Mouse (Mus musculus): ENCODE measurements around the gene Tusc2.
"Not testable (repeated sequence)": the region's sequence is repeated elsewhere in the genome, so short reads cannot be mapped to it uniquely, and the experiment has no call there.

Gene Tusc2

DNA sequence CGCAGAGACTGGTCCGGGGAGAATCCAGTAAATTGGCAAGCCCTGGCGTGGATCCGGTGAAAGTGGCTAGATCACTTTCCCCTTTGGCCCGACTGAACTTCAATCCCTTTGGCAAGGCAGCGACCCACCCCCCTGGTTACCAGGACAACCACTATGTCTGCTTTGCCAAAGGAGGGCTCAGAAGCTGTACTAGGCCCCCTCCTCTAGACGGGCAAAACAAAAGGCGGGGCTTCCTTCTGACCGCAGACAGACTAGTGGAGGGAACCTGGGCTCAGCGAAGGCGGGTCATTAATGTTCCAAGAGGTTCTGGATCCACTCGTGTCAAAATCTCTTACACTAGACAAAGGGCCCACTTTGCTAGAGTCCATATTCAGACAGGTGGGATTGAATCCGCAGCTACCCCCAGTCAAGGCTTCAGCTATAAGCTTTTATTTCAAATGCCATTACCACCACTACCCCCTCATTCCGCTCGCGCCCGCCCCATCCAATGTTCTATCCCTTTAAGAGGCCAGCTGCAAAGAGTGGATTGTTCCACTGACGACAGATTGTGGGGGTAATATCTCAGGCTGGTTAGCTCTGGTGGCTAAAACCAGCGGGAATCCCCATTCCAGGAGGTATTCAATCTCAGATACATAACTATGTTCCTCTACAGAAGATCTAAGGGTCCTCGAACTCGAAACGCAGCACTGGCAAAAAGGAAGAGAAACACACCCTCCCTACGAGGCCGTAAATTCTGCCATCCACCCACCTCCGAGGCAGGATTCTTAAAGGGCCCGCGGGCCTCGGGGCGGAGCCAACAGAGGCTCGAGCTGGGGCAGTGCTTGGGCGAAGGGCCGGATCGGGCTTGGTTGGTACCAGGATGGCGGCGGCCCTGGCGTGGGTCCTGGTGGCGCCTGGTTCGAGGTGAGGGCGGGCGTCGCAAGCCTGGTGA is 5.5 kb downstream of the Tusc2 start:
- DNase-seq (ENCODE audit: low spot score in 2 of 2): peak; percentile 77 to 82

DNA sequence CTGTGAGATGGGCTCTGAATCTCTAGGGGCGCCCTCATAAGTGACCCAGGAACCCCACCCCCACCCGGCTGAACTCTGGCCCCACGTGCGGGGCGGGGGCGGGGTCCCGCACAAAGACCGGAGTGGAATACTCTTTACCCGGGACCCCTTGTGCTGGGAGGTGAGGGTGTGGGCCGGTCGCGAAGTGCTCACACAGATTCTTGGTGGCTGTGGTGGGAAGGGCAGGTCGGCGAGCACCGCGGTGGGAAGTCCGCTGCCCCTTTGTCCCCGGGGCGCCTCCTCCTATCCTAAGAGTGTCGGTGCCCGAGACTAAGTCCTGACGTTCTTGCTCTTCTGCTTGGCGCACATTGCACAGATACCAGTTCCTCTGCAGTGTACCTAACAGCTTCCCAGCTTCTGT is 6.2 kb downstream of the Tusc2 start:
- DNase-seq (ENCODE audit: low spot score in 2 of 2): no peak

DNA sequence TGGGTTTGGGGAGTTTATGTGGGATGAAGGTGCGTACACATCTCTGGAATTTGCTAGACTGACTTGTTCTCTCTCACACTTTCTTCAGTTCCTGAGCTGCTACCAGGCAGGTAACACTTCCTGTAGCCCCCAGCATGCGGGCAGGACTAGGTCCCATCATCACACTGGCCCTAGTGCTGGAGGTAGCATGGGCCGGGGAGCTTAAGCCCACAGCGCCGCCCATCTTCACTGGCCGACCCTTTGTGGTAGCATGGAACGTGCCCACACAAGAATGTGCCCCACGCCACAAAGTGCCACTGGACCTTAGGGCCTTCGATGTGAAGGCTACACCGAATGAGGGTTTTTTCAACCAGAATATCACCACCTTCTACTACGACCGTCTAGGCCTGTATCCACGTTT is 7.0 kb downstream of the Tusc2 start:
- no peak for DNase-seq (ENCODE audit: low spot score in 2 of 2)

DNA sequence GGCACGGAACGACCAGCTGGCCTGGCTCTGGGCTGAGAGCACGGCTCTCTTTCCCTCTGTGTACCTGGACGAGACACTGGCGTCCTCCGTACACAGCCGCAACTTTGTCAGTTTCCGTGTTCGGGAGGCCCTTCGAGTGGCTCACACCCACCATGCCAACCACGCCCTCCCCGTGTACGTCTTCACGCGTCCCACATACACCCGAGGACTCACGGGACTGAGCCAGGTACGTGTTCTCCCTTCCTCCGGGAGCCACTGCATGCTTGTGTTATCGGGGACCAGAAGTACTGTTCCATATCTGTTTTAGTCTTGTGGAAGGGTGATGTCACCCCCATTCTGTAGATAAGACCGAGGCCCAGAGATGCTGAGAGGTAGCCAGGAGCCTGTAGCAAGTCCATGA is 7.8 kb downstream of the Tusc2 start:
- no peak for DNase-seq (ENCODE audit: low spot score in 2 of 2)

DNA sequence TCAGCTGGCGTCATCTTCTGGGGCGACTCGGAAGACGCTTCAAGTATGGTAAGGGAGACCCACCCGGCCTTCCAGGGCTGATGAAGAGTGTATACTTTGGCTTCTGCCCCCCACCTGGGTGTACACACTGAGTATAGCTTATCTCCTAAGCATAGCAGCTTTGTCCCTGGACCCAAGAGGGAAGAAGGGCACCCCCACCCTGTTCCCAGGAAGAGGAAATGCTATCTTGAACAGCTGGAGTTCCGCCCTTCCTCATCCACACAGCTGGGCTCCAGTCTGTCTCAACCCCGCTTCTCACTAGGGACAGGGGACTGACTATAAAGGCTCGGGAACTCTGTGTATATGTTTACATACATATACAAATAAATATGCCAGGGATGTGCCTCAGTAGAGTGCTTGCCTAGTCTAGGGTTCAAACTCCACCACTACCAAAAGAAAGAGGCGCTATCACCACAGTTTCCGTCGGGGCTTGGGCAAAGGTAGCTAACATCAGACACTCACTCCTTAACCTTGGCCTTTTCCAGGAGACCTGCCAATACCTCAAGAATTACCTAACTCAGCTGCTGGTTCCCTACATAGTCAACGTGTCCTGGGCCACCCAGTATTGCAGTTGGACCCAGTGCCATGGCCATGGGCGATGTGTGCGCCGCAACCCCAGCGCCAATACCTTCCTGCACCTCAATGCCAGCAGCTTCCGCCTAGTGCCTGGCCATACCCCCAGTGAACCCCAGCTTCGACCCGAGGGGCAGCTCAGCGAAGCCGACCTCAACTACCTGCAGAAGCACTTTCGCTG is 8.7 kb downstream of the Tusc2 start:
- no peak for DNase-seq (ENCODE audit: low spot score in 2 of 2)

DNA sequence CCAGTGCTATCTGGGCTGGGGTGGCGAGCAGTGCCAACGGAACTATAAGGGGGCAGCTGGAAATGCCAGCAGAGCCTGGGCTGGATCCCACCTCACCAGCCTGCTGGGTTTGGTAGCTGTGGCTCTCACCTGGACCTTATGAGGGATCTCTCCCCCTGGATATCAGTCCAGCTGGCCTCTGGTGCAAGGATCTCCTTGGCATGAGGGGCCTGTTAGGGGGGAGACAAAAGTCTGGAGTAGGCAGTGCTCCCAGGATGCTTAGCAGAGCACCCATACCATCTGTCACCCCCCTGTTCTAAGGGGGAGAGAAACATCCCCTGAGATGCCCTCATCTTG is 9.2 kb downstream of the Tusc2 start:
- DNase-seq (ENCODE audit: low spot score in 2 of 2): no peak

DNA sequence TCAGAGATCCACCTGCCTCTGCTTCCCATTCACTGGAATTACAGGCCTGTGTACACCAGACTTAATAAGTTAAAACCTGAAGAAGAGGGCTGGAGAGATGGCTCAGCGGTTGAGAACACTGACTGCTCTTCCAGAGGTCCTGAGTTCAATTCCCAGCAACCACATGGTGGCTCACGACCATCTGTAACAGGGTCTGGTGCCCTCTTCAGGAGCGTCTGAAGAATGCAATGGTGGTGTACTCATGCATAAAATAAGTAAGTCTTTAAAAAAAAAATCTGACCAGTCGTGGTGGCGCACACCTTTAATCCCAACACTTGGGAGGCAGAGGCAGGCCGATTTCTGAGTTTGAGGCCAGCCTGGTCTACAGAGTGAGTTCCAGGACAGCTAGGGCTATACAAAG is 10.7 kb downstream of the Tusc2 start:
- DNase-seq (ENCODE audit: low spot score in 2 of 2): not testable (repeated sequence)

DNA sequence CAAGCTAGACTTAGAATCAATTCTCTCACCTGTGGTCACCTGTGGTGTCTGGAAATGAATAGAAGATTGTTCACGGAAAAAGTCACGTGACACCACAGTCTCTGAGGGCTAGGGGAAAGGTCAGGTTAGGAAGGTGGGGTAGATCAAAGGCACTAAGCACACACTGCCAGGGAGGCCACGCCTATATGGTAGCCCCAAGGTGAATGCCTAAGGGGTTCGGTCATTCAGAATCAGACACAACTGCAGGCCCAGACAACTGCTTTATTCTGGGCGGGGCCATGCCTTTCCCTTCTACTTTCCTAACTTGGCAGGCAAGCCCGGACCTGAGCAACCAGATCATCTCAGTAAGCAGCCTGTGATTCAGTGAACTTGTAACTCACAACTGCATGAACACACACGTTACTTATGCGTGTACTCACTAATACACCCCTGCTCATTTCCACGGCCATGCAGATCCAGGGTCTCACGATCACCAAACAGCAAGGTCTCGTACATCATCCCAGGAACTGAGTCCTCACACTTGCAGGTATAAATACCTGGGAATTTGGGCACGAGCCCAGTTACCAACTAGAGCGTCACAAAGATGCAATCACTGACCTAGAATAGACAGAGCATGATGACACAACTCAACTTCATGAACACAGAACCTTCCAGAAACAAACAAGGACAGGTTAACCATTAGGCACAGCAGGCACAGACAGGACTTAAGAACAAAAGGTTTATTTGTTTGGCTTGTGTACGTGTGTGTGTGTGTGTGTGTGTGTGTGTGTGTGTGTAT is 12.7 kb downstream of the Tusc2 start:
- DNase-seq (ENCODE audit: low spot score in 2 of 2): no peak

DNA sequence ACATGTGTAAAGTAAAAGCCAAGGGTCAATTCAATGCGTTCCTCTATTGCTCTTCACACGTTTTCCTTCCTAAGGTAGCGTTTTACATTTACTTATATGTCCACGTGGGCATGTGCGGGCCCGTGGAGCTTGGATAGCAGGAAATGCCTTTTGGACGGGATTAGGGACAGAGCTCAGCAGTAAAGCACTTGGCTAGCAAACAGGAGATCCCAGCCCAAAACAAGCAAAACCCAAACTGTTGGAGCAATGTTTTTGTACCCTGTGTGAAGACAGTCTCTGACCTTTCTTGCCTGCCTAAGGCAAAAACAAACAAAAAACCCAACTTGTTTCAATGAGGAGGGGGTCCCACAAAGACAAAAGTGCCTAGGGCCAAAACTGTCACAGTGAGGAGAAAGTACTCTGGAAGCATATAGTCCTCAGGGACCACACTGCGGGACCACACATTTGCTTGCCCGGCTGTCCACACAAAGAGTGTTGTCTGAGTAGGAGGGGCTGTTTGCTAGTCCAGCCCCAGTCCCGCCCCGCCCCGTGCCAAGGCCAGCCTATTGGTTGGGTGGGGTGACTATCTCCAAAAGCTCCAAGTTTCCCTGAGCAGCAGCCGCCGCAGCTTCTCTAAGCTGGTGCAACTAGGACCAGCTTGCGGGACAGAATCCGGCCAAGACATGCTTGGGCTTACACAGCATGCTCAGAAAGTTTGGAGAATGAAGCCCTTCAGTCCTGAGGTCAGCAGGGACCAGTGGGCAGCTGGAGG is 13.5 kb downstream of the Tusc2 start, which contains the start of gene Hyal1:
Gene Hyal1 (plus strand): TSS at position 571 of the 751 bp plus-strand sequence.
- no peak for DNase-seq (ENCODE audit: low spot score in 2 of 2)

DNA sequence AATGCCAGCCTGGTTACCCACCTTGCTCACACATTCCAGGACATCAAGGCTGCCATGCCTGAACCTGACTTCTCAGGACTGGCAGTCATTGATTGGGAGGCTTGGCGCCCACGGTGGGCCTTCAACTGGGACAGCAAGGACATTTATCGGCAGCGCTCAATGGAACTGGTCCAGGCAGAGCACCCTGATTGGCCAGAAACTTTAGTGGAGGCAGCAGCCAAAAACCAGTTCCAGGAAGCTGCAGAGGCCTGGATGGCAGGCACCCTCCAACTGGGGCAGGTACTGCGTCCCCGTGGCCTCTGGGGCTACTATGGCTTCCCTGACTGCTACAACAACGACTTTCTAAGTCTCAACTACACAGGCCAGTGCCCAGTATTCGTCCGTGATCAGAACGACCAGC is 14.8 kb downstream of the Tusc2 start:
- no peak for DNase-seq (ENCODE audit: low spot score in 2 of 2)

DNA sequence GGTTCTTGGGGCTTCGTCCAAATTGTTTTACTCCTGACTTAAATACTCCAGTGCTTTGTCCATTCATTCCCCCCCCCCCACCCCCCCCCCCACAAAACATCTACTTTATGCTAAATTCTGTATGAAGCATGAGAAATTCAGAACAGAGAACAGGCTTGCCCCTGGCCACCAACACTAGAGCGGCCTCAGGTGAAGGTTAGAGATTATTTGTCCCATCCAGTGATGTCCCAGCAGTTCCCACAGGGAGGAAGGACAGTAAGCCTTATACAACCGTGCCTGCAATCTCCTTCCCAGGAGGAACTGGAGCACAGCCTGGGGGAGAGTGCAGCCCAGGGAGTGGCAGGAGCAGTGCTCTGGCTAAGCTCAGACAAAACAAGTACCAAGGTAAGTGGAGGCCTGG is 15.5 kb downstream of the Tusc2 start, which contains the start of gene Naa80:
Gene Naa80 (plus strand): TSS at position 301 of the 400 bp plus-strand sequence.
- no peak for DNase-seq (ENCODE audit: low spot score in 2 of 2)

DNA sequence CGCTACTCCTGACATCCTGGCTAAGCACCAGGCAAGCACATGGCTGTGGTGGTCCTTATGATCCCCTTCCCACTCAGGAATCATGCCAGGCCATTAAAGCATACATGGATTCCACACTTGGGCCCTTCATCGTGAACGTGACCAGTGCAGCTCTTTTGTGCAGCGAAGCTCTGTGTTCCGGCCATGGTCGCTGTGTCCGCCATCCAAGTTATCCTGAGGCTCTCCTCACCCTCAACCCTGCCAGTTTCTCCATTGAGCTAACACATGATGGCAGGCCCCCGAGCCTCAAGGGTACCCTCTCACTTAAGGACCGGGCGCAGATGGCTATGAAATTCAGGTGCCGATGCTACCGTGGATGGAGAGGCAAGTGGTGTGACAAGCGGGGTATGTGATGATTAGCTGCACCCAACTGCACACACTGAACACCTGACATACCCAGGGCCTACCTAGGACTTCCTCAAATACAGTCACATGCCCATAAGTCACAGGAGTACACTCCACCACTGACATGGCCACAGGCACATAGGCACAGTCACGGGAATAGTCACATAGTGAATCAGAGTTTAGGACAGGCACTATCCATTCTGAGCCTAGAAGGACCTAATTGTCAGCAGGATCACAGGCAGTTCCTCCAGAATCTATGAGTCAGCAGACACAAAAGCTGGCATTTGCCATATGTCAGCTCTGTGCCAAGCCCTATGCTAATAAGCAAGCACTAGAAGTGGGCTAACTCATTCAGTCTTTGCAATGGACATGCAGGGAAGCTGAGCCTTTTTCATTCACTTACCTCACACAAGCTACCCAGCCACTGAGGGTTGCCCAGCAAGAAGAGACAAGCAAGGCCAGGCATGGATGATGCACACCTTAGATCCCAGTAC is 16.2 kb downstream of the Tusc2 start:
- DNase-seq (ENCODE audit: low spot score in 2 of 2): no peak

DNA sequence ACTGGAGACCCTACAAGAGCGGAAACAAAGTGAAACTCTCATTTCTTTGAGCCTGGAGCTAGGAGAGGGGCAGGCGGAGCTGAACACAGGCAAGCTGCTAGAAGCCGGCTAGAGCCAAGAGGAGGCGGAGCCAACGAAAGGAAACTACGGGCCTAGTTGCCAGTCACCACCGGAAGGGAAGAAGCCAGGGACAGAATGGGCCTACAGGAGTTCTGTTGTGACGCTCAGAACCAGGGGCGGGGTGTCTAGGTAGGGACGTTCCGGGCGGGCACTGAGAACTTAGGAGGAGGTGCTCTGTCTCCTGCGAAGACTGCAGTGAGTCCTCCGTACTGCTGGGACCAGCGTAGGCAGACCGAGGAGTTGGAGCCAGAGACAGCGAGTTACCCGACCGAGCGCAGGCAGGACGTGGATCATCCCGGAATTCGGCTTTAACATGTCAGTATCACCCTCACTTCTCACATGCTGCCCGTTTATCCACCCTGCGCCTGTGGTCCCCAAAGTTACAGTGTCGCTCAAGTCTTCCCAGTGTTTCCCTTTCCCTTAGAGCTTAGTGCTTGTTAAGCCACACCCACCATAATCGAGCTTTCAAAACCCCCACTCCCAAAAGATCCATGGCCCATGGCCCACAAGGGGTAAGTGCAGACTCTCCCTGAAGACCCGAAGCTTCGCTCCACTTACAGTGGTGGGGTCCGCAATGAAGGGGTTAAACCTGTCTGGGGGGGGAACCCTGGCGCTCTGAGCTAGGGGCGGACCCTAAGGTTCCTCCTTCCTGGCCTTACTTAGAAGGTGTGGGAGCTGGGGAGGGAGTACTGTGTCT is 17.7 kb downstream of the Tusc2 start, which contains the start of gene Hyal3:
Gene Hyal3 (plus strand): TSS at position 318 of the 817 bp plus-strand sequence.
- peak; percentile 81 to 85 for DNase-seq (ENCODE audit: low spot score in 2 of 2)

DNA sequence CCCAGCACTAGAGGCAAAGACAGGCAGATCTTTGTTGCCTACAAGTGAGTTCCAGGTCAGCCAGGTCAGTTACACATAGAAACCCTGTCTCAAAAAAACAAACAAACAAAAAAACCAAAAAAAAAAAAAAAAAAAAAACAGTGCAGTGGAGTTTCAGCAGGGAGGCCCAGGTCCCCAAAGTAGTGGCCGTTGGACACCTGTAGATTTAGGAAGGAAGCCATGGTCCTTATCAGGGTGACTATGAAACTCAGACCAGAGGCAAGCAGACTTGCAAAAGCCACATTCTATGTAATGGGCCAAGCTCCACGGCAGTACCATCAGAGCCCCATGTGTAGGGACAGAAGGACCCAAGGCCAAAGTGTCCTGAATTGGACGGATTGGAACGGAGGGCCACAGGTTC is 18.5 kb downstream of the Tusc2 start:
- no peak for DNase-seq (ENCODE audit: low spot score in 2 of 2)

DNA sequence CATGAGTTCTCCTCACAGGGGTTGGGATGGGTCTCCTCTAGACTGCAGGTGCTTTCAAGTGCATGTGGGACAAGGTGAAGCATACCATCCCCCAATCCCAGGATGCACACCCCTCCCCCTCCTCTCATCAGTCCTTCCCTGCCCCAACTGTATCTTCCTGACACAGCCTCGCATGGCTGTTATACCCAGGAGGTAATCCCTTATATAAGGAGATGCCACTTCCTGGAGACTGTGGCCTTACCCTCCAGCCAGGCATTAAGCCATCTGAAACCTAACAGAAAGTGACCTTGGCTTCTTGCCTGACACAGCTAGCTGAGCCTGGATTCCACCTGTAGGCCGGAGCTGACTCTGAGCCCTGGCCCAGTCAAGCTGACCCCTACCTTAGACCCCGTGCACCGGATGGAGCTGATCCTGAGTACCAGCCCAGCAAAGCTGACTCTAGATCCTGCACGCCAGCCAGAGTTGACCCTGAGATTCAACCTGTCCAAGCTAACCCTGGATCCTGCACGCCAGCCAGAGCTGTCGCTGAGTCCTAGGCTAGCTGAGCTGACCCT is 19.5 kb downstream of the Tusc2 start:
- DNase-seq (ENCODE audit: low spot score in 2 of 2): no peak

DNA sequence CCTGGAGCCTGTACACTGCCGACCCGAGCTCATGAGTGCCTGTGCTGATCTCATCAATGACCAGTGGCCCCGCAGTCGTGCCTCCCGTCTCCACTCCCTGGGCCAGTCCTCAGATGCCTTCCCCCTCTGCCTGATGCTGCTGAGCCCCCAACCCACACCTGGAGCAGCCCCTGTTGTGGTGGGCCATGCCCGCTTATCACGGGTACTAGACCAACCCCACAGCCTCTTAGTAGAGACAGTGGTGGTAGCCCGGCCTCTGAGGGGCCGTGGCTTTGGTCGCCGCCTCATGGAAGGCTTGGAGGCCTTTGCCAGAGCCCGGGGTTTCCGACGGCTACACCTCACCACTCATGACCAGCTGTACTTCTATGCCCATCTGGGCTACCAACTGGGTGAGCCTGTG is 20.1 kb downstream of the Tusc2 start:
- DNase-seq (ENCODE audit: low spot score in 2 of 2): no peak

DNA sequence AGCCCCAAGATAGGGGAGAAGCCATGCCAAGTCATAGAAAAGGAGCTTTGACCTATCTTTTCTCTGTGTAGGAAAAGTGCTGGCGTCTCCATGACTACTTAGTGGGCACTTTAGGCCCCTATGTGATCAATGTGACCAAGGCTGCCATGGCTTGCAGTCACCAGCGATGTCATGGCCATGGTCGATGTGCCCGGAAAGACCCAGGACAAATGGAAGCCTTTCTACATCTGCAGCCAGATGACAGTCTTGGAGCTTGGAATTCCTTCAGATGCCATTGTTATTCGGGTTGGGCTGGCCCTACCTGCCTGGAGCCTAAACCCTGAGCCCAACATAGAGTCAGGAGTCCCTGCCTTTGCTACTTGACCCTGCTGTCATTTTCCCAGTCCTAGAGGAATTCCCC is 23.4 kb downstream of the Tusc2 start:
- no peak for DNase-seq (ENCODE audit: low spot score in 2 of 2)

DNA sequence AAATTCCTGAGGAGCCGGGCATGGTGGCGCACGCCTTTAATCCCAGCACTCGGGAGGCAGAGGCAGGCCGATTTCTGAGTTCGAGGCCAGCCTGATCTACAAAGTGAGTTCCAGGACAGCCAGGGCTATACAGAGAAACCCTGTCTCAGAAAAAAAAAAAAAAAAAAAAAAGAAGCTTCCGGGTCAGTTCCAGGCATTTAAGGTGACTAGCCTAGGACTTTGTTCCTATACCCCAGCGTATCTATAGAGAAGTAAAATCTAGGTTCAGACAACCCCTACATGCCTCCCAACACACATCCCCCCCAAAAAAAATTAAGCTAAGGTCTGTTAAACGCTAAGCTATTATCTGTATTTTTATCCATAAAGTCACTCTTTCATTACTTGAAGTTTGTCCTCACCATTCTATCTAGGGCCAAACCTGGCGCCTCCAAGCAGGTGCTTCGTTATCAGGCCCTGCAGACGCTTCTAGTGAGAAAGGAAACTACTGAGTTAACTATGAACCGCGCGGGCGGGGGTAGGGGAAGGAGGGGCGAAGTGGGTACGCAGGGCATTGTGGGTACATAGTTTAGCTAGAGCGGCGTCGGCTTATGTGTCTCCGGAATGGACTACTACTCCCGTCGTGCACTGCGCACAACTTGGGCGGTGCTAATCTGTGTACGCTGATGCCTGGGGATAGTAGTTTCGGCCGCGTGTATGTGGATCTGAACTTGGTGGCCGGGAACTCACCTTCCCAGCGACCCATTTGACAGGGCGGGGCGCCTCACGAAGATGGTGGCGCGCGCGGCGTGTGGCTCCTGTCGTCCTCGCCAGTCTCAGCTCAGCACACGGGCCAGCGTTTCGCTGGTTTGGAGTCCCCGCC is 24.1 kb downstream of the Tusc2 start, which contains the start of gene Ifrd2:
Gene Ifrd2 (plus strand): TSS at position 669 of the 859 bp plus-strand sequence.
- peak; percentile 97 to 98 for DNase-seq (ENCODE audit: low spot score in 2 of 2)
